Mouse (Mus musculus): Measurements from ENCODE around the gene Ubxn6. TPM values are rescaled to one million over a fixed set of nuclear protein-coding genes. Genes with fewer than 3 reads are reported as not detected.
"Not testable (repeated sequence)": the region's sequence is repeated elsewhere in the genome, so short reads cannot be mapped to it uniquely, and the experiment has no call there.

Gene Ubxn6
- total RNA-seq, 2 experiments from 2014 or later = 83.3 to 87.4 TPM

- DNase-seq (ENCODE audit: extremely low spot score in 1 of 2, low spot score in 1 of 2) = no peak
Observed at GRCm38 (mm10) chr17:56102927-56103326, 28.1 kb upstream of the Ubxn6 start.

- DNase-seq (ENCODE audit: extremely low spot score in 1 of 2, low spot score in 1 of 2) = no peak
Observed at GRCm38 (mm10) chr17:56102158-56102557, 27.3 kb upstream of the Ubxn6 start.

GRCm38 (mm10) chr17:56100811-56101210 is 26.0 kb upstream of the Ubxn6 start:
- no peak for DNase-seq (ENCODE audit: extremely low spot score in 1 of 2, low spot score in 1 of 2)

GRCm38 (mm10) chr17:56098711-56099572 is 24.1 kb upstream of the Ubxn6 start:
- DNase-seq (ENCODE audit: extremely low spot score in 1 of 2, low spot score in 1 of 2) = no peak

DNA sequence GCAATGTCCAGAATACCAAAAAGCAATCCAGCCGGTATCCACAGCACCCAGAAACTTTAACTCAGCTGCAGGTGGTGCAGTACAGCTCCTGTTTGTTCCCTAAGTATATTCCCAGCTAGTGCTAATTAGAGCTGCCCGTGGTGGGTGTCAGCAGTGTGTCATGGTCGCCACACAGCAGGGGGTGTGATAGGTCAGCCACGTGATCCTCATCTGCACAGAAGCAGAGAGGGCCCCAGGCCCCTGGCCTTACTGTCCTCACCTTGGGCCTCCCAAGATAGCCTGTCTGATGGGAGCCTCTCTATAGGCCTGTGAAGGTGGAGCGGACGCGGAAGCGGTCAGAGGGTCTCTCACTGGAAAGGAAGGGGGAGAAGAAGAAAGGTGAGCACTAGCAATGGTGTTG is 23.4 kb upstream of the Ubxn6 start:
- DNase-seq (ENCODE audit: extremely low spot score in 1 of 2, low spot score in 1 of 2) = no peak

GRCm38 (mm10) chr17:56096883-56097282 is 22.1 kb upstream of the Ubxn6 start:
- no peak for DNase-seq (ENCODE audit: extremely low spot score in 1 of 2, low spot score in 1 of 2)

- no peak for DNase-seq (ENCODE audit: extremely low spot score in 1 of 2, low spot score in 1 of 2)
Observed at GRCm38 (mm10) chr17:56092794-56093193, 18.0 kb upstream of the Ubxn6 start.

DNA sequence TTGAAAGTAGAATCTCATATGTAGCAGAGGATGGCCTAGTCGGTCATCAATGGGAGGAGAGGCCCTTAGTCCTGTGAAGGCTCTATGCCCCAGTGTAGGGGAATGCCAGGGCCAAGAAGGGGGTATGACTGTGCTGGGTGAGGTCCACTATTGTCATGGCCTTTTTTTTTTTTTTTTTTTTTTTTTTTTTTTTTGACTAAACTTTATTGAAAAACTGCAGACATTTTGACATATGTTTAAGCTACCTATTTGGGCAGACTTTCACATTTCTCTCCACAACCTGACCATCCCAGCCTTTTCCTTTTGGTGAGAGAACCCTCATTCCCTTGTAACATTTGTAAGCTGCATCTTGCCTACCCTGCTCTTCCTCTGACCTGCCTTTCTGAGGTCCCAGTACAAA is 17.5 kb upstream of the Ubxn6 start:
- no peak for DNase-seq (ENCODE audit: extremely low spot score in 1 of 2, low spot score in 1 of 2)

DNA sequence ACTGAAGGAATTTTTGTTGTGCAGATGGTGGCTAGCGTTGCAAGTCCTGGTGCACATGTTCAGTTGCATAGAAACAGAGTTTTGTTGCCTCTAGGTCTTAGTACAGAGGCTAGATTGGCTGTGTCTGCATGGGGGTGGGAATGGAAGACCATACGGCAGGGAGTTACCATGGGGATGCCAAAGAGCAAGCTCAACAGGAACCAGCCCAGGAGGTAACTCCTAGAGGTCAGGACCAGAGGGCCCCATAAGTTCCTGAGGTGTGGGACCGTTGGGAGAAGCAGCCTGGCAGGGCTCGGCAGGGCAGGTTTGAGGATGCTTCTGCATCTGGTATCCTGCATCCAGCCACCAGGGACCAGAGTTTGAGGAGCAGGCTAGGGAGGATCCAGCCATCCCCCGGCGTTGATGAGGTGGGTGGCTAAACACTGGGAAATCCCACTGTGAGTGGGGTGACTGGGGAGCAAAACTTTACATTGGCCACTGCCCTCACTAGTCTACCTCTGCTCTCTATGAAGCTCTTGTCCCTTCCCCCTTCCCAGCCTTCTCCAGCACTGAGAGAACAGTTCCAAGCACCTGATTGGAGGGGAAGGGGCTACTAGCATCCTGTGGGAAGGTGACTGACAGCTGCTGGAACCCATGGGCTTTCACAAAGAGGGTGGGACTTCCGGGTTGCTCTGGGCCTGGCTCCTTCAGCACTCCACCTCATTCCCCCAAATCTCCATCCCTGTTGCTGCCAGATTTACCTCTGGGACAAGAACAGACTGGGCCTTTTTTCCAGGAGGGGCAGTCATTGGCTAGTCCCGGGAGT is 6.2 kb upstream of the Ubxn6 start:
- DNase-seq (ENCODE audit: extremely low spot score in 1 of 2, low spot score in 1 of 2) = peak in 1 of 2 experiments; percentile 38

- DNase-seq (ENCODE audit: extremely low spot score in 1 of 2, low spot score in 1 of 2) = no peak
Observed at GRCm38 (mm10) chr17:56079921-56080320, 5.1 kb upstream of the Ubxn6 start.

DNA sequence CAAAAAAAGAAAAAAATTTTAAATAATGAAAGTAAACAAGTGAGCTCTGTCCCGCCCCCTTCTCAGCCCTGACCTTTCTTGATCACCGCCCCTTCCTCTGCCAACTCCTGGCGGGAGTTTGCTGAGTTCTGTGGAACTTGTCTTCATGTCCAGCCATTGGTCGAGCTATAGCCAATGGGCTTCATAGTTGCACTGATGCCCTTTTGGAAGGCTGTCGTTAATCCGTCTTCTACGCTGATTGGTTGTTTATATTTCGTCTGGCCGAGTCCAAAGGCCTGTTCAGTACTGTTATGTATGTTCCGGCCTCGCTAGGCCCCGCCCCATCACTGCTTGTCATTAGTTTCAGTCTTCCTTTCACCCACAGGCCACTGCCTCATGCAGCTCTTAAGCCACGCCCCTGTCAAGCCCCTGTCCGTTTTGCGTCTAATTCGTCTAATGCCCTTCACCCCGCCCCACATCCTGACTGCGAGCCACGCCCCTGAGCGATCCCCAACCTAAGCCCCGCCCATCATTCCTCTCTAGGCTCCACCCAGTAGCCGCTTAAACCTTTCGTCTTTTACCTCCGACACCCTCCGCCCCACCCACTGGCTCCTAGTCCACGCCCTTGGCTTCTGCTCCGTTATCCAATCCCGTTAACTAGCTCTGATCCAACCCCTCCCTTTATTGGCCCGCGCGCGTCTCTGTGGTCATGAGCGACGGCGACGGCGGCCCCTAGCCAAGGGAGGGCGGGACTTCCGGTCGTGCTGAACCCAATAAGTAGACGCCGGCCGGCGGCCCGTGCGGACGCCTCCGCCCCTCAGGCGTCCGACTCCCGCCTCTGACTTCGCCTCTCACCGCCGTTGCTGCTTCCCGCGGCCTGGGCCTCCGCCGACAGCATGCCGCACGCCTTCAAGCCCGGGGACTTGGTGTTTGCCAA is 4.3 kb upstream of the Ubxn6 start, which contains the start of gene Hdgfl2:
Hdgfl2 (plus strand) TSS at position 755 of the 916 bp plus-strand sequence.
- peak; percentile 96 to 99 for DNase-seq (ENCODE audit: extremely low spot score in 1 of 2, low spot score in 1 of 2)

- not testable (repeated sequence) for DNase-seq (ENCODE audit: extremely low spot score in 1 of 2, low spot score in 1 of 2)
Observed at GRCm38 (mm10) chr17:56078361-56078760, 3.5 kb upstream of the Ubxn6 start.

DNA sequence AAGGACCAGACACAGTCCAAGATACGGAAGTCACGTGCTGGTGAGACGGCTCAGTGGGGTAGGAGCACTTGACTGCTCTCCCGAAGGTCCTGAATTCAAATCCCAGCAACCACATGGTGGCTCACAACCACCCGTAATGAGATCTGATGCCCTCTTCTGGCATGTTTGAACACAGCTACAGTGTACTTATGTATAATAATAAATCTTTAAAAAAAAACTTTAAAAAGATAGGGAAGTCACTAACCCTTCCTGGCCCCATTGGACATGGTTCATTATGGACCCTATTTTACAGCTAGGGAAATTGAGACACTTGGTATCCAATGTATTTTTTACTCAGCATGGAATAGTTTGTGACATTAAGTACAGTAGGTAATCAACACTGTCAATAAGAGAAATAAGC is 2.7 kb upstream of the Ubxn6 start:
- DNase-seq (ENCODE audit: extremely low spot score in 1 of 2, low spot score in 1 of 2) = no peak

- DNase-seq (ENCODE audit: extremely low spot score in 1 of 2, low spot score in 1 of 2) = peak in 1 of 2 experiments; percentile 56
Observed at GRCm38 (mm10) chr17:56074097-56074826, 566 bp downstream of the Ubxn6 start.

- no peak for DNase-seq (ENCODE audit: extremely low spot score in 1 of 2, low spot score in 1 of 2)
Observed at GRCm38 (mm10) chr17:56072243-56072642, 2.6 kb downstream of the Ubxn6 start.

DNA sequence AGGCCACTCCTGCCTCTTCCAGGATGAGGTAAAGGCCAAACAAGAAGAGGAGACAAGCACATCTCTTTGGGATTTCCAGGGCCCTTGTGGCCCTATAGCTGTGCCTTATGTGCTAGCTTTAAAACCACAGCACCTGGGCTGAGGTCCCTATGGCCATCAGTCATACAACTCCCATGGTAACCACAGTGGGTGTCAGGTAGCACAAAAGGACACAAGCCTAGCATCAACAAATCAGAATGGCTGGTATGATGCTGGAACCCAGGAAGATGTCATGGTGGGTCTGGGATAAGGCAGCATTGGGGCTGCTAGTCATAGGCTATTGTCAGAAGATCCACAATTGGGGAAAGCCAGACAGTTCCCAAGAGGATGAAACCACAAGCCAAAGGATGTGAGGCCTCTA is 3.7 kb downstream of the Ubxn6 start:
- DNase-seq (ENCODE audit: extremely low spot score in 1 of 2, low spot score in 1 of 2) = no peak

GRCm38 (mm10) chr17:56069066-56069465 is 5.8 kb downstream of the Ubxn6 start:
- DNase-seq (ENCODE audit: extremely low spot score in 1 of 2, low spot score in 1 of 2) = no peak

DNA sequence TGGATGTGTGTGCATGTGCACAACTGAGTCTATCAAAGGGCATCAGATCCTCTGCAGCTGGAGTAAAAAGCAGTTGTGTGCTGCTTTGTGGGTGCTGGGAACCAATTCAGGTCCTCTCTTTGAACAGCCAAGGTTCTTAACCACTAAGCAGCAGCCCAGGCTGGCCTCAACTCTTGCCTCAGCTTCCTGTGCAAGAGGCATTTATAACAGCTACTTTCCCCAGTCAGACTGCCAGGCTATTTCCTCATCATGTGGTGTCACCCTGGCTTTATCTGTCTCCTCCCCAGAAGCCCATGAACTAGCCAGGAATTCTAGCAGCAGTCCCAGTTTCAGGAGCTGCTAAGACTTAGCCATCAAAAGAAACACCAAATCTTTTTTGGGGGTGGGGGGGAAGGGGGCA is 8.4 kb downstream of the Ubxn6 start:
- no peak for DNase-seq (ENCODE audit: extremely low spot score in 1 of 2, low spot score in 1 of 2)

GRCm38 (mm10) chr17:56065715-56066114 is 9.1 kb downstream of the Ubxn6 start:
- DNase-seq (ENCODE audit: extremely low spot score in 1 of 2, low spot score in 1 of 2) = not testable (repeated sequence)

DNA sequence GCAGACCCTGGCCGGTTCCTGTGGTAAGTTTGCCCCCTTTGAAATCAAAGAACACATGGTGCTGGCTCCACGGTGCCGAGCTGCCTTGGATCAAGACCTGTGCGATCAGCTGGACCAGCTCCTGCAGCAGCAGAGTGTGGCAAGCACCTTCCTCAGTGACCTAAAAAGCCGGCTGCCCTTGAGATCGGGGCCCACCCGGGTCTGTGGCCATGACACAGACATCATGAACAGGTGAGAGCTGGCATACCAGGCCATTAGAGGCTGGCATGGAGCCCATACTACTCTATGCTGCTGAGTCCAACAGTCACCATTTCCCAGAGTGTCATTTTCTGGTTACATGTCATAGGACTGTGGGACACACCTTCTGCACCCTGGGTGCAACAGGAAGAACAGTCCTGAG is 12.7 kb downstream of the Ubxn6 start:
- no peak for DNase-seq (ENCODE audit: extremely low spot score in 1 of 2, low spot score in 1 of 2)
